Mouse (Mus musculus): Measurements from ENCODE around the gene Prpf4b. TPM values are rescaled to one million over a fixed set of nuclear protein-coding genes. Genes with fewer than 3 reads are reported as not detected.
"Not testable (repeated sequence)": the region's sequence is repeated elsewhere in the genome, so short reads cannot be mapped to it uniquely, and the experiment has no call there.

The Prpf4b gene
- total and polyA plus RNA-seq, 2 experiments from 2014 or later: 22.9 to 32.8 TPM

GRCm38 (mm10) chr13:34851191-34851784, 23.8 kb upstream of the Prpf4b start:
- Histone ChIP-seq H3K9ac (replicated peaks; ENCODE audit: low read depth, low read length) (no peak overlapping the region), H3K9me3 (replicated peaks; ENCODE audit: control insufficient read depth, low read length) (peaks cover 28% of the 10 kb centered on the region), H3K4me1 (ENCODE audit: control insufficient read depth, insufficient read depth) (no peaks in the 10 kb centered on the region), H3K27me3 (ENCODE audit: control insufficient read depth, insufficient read depth, low read length) (no peaks in the 10 kb centered on the region), H3K4me2 (ENCODE audit: low read depth, low read length) (no peak overlapping the region), H3K36me3 (replicated peaks; ENCODE audit: control insufficient read depth, insufficient read depth, low read length) (peaks cover 6% of the 10 kb centered on the region; the same call in 1 of the 2 replicates), H3K4me3 (ENCODE audit: low read depth, low read length) (no peak overlapping the region), H3K27ac (ENCODE audit: low read depth) (no peak overlapping the region)
- 74% methylated on average over 5 of the region's 5 CpGs for WGBS
- ATAC-seq (ENCODE audit: insufficient read depth, low read depth) (no peak), DNase-seq (ENCODE audit: low spot score) (no peak)
- no peak for TF ChIP-seq CTCF (IDR thresholded peaks at IDR 0.05; ENCODE audit: low read depth)

GRCm38 (mm10) chr13:34857526-34857925, 17.6 kb upstream of the Prpf4b start:
- no peak overlapping the region for H3K9ac ChIP-seq (replicated peaks; ENCODE audit: low read depth, low read length)
- H3K4me3 ChIP-seq (ENCODE audit: low read depth, low read length): no peak overlapping the region
- ATAC-seq (ENCODE audit: insufficient read depth, low read depth) (no peak), DNase-seq (ENCODE audit: low spot score) (no peak)
- 40% methylated on average over 2 of the region's 2 CpGs for WGBS
- H3K9me3 ChIP-seq (replicated peaks; ENCODE audit: control insufficient read depth, low read length): peaks cover 28% of the 10 kb centered on the region
- no peak overlapping the region for H3K27ac ChIP-seq (ENCODE audit: low read depth)
- H3K27me3 ChIP-seq (ENCODE audit: control insufficient read depth, insufficient read depth, low read length): no peaks in the 10 kb centered on the region
- no peak overlapping the region for H3K4me2 ChIP-seq (ENCODE audit: low read depth, low read length)
- peaks cover 6% of the 10 kb centered on the region; the same call in 1 of the 2 replicates for H3K36me3 ChIP-seq (replicated peaks; ENCODE audit: control insufficient read depth, insufficient read depth, low read length)
- no peaks in the 10 kb centered on the region for H3K4me1 ChIP-seq (ENCODE audit: control insufficient read depth, insufficient read depth)
- TF ChIP-seq CTCF (IDR thresholded peaks at IDR 0.05; ENCODE audit: low read depth) (peak; percentile 47), EP300 (IDR thresholded peaks at IDR 0.05; ENCODE audit: low read depth) (no peak)

- Histone ChIP-seq H3K36me3 (replicated peaks; ENCODE audit: control insufficient read depth, insufficient read depth, low read length) (peaks cover 5% of the 10 kb centered on the region; the same call in 1 of the 2 replicates), H3K27ac (ENCODE audit: low read depth) (no peak overlapping the region), H3K9me3 (replicated peaks; ENCODE audit: control insufficient read depth, low read length) (peaks cover 11% of the 10 kb centered on the region), H3K4me2 (ENCODE audit: low read depth, low read length) (no peak overlapping the region), H3K27me3 (ENCODE audit: control insufficient read depth, insufficient read depth, low read length) (no peaks in the 10 kb centered on the region), H3K4me1 (ENCODE audit: control insufficient read depth, insufficient read depth) (no peaks in the 10 kb centered on the region), H3K4me3 (ENCODE audit: low read depth, low read length) (no peak overlapping the region), H3K9ac (replicated peaks; ENCODE audit: low read depth, low read length) (no peak overlapping the region)
- DNase-seq (ENCODE audit: low spot score): no peak
- ATAC-seq (ENCODE audit: insufficient read depth, low read depth): no peak
- TF ChIP-seq CTCF (IDR thresholded peaks at IDR 0.05; ENCODE audit: low read depth) (no peak), EP300 (IDR thresholded peaks at IDR 0.05; ENCODE audit: low read depth) (no peak)
- 65% methylated on average over 5 of the region's 5 CpGs for whole genome bisulfite sequencing
Observed at GRCm38 (mm10) chr13:34859406-34859805, 15.7 kb upstream of the Prpf4b start.

GRCm38 (mm10) chr13:34861166-34861565, 13.9 kb upstream of the Prpf4b start:
- not testable (repeated sequence) for H3K27ac ChIP-seq (ENCODE audit: low read depth); H3K36me3 ChIP-seq (replicated peaks; ENCODE audit: control insufficient read depth, insufficient read depth, low read length); DNase-seq (ENCODE audit: low spot score); H3K27me3 ChIP-seq (ENCODE audit: control insufficient read depth, insufficient read depth, low read length); H3K9me3 ChIP-seq (replicated peaks; ENCODE audit: control insufficient read depth, low read length); H3K4me3 ChIP-seq (ENCODE audit: low read depth, low read length); H3K9ac ChIP-seq (replicated peaks; ENCODE audit: low read depth, low read length); H3K4me2 ChIP-seq (ENCODE audit: low read depth, low read length); ATAC-seq (ENCODE audit: insufficient read depth, low read depth); H3K4me1 ChIP-seq (ENCODE audit: control insufficient read depth, insufficient read depth)
- 39% methylated on average over 7 of the region's 8 CpGs for WGBS

- no peaks in the 10 kb centered on the region for H3K4me1 ChIP-seq (ENCODE audit: control insufficient read depth, insufficient read depth)
- H3K4me3 ChIP-seq (ENCODE audit: low read depth, low read length): no peak overlapping the region
- H3K27me3 ChIP-seq (ENCODE audit: control insufficient read depth, insufficient read depth, low read length): no peaks in the 10 kb centered on the region
- ATAC-seq (ENCODE audit: insufficient read depth, low read depth): no peak
- TF ChIP-seq EP300 (IDR thresholded peaks at IDR 0.05; ENCODE audit: low read depth) (no peak), CTCF (IDR thresholded peaks at IDR 0.05; ENCODE audit: low read depth) (peak; percentile 90)
- no peak overlapping the region for H3K4me2 ChIP-seq (ENCODE audit: low read depth, low read length)
- no peaks in the 10 kb centered on the region for H3K9me3 ChIP-seq (replicated peaks; ENCODE audit: control insufficient read depth, low read length)
- no peak overlapping the region for H3K9ac ChIP-seq (replicated peaks; ENCODE audit: low read depth, low read length)
- 37% methylated on average over 7 of the region's 7 CpGs for WGBS
- peak; percentile 66 for DNase-seq (ENCODE audit: low spot score)
- no peaks in the 10 kb centered on the region for H3K36me3 ChIP-seq (replicated peaks; ENCODE audit: control insufficient read depth, insufficient read depth, low read length)
- no peak overlapping the region for H3K27ac ChIP-seq (ENCODE audit: low read depth)
Observed at GRCm38 (mm10) chr13:34864420-34865169, 10.5 kb upstream of the Prpf4b start.

Measured in heart, postnatal 0 days (tissue).